Mouse (Mus musculus): ENCODE measurements at regions not wholly inside any gene's neighbourhood (a gene's known extent, or its start where the extent isn't known, plus 50 kb on each side); places are given as distances from the start of the nearest gene placed in this dataset.

DNA sequence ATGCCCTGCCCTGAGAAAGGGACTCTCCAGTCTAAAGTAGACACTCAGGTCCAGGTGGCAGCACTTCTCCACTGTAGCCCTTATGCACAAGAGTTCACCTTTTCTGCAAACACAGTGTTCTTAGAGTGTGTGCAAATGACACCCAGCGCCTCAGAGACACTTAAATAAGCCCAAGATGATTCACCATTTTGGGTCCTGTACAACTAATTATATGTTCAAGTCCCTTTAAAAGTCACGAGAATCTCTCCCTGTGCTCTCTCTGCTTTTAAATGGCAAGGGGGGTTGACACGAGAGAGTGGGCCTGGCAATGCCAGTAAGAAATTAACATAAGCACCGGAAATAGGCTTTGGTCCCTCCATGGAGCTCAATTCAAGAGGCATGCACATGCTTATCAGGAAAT, 299.0 kb downstream of the Dhx15 start:
- TF ChIP-seq CTCF (IDR thresholded peaks at IDR 0.05; ENCODE audit: low read depth, low read length) = no peak
- TF ChIP-seq POLR2A (IDR thresholded peaks at IDR 0.05; ENCODE audit: extremely low read depth, insufficient read depth, low read length) = no peak
